8 mouse cellular contexts compared by ENCODE assay signal in the genomic region with DNA sequence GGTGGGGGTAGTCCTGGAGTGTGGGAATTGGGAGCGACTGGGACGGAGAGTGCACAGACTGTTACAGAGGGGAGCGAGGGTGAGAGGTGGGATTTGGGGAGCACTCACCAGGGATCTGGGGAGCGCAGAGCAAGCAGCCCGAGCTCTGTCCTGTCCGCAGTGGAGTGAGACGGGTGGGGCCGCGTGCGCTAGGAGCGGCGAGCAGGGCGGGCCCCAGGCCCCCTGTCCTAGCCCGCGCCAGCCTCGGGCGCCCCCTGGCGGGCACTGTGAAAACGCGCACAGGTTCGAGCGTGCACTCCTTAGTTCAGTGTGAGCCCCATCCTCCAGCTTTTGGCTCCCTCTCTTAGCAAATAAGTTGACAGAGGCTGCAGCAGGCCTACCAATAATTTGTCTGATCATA. TPM values are rescaled to one million over a fixed set of nuclear protein-coding genes. Genes with fewer than 3 reads are reported as not detected.
DNase-seq lines count a peak whose midpoint lies in the region; ATAC-seq and TF ChIP-seq lines count a peak whose summit lies in the region.

TSS of gene Ehd2 (minus strand) at position 256 of the 400 bp plus-strand sequence.

- TF ChIP-seq EP300 in CH12.LX (IDR thresholded peaks at IDR 0.05; ENCODE audit: low read length) = no peak

- peak; percentile 69 for ATAC-seq in embryonic facial prominence, embryonic 12.5 days (ENCODE audit: insufficient number of reproducible peaks, insufficient read depth, low FRiP score, low TSS enrichment)
- peak; percentile 88 for ATAC-seq in kidney, embryonic 14.5 days (ENCODE audit: low FRiP score, low TSS enrichment)
- ATAC-seq in lung, embryonic 14.5 days (ENCODE audit: insufficient read depth) = peak; percentile 87
- ATAC-seq in neutrophil, adult 5-6 weeks (ENCODE audit: extremely low read depth, insufficient number of reproducible peaks, low FRiP score, poor library complexity, severe bottlenecking) = 0 out of 2 replicates have a peak, but pooled peaks have one; percentile 16

- peak; percentile 82 for TF ChIP-seq RAD21 in CH12.LX (IDR thresholded peaks at IDR 0.05; ENCODE audit: low read depth, low read length)

- H3K9me3 ChIP-seq in CH12.LX (replicated peaks; ENCODE audit: low read length) = no peaks in the 10 kb centered on the region
- no peaks in the 10 kb centered on the region for H3K9me3 ChIP-seq in embryonic facial prominence, embryonic 12.5 days
- peaks cover 3% of the 10 kb centered on the region; the same call in 1 of the 2 replicates for H3K9me3 ChIP-seq in kidney, embryonic 14.5 days (ENCODE audit: control insufficient read depth, low read length)
- no peaks in the 10 kb centered on the region for H3K9me3 ChIP-seq in lung, embryonic 14.5 days (ENCODE audit: low read depth, low read length)

- H3K79me2 ChIP-seq in CH12.LX (replicated peaks; ENCODE audit: control insufficient read depth, extremely low read depth, insufficient read depth, poor library complexity, severe bottlenecking) = no peaks in the 10 kb centered on the region

- peak; percentile 58 for TF ChIP-seq POLR2A in CH12.LX (IDR thresholded peaks at IDR 0.05; ENCODE audit: low read depth, low read length)

- H3K4me1 ChIP-seq in CH12.LX (ENCODE audit: control insufficient read depth in 1 of 2, insufficient read depth in 2 of 2) = peaks cover 2 to 31% of the 10 kb centered on the region in 2 experiments; a peak in 3 of 4 replicates
- peaks cover 15% of the 10 kb centered on the region for H3K4me1 ChIP-seq in embryonic facial prominence, embryonic 12.5 days
- H3K4me1 ChIP-seq in kidney, embryonic 14.5 days (ENCODE audit: control insufficient read depth, insufficient read depth, low read length) = peaks cover 11% of the 10 kb centered on the region; the same call in 1 of the 2 replicates
- peaks cover 18% of the 10 kb centered on the region for H3K4me1 ChIP-seq in lung, embryonic 14.5 days (ENCODE audit: insufficient read depth)

- dilution Hi-C loops in CH12.LX (cut with MboI; ENCODE audit: extremely low pct_ligation_motif_present, extremely low pct_unique_long_range_greater_than_20kb, low sequenced_read_pairs) = loop anchor here (25.0 kb wide), 1 partner anchor 195 kb away; no protein-coding TSS in a partner anchor

- no peak within 1 kb of the TSS for H3K27ac ChIP-seq in CH12.LX (ENCODE audit: insufficient read depth, low read depth)
- no peak within 1 kb of the TSS for H3K27ac ChIP-seq in embryonic facial prominence, embryonic 12.5 days
- no peak within 1 kb of the TSS for H3K27ac ChIP-seq in kidney, embryonic 14.5 days (ENCODE audit: low read depth, low read length)
- H3K27ac ChIP-seq in lung, embryonic 14.5 days (ENCODE audit: low read depth) = peak within 1 kb of the TSS; percentile 58

- in situ Hi-C loops in CH12.LX (cut with MboI; ENCODE audit: low pct_ligation_motif_present, low pct_unique_long_range_greater_than_20kb, low sequenced_read_pairs) = no loop called here

- H3K9ac ChIP-seq in CH12.LX (ENCODE audit: insufficient read depth, low read depth) = peak within 1 kb of the TSS; percentile 72
- H3K9ac ChIP-seq in embryonic facial prominence, embryonic 12.5 days = peak within 1 kb of the TSS; percentile 52
- H3K9ac ChIP-seq in kidney, embryonic 14.5 days (ENCODE audit: low read depth, low read length) = peak within 1 kb of the TSS; percentile 56
- peak within 1 kb of the TSS; percentile 69 for H3K9ac ChIP-seq in lung, embryonic 14.5 days

- under 1% methylated on average over 22 of the region's 22 CpGs for WGBS in embryonic facial prominence, embryonic 12.5 days
- 1% methylated on average over 18 of the region's 22 CpGs for WGBS in kidney, embryonic 14.5 days
- WGBS in lung, embryonic 14.5 days = under 1% methylated on average over 22 of the region's 22 CpGs

- TF ChIP-seq CTCF in CH12.LX (conservative IDR thresholded peaks at IDR 0.05 in 1 of 2, IDR thresholded peaks at IDR 0.05 in 1 of 2; ENCODE audit: low read depth in 2 of 2, low read length in 2 of 2) = peak; percentile 37 to 95
- peak; percentile 80 for TF ChIP-seq CTCF in lung, embryonic 14.5 days (IDR thresholded peaks at IDR 0.05; ENCODE audit: low read depth)

- peak within 1 kb of the TSS; percentile 83 for H3K4me2 ChIP-seq in CH12.LX (ENCODE audit: insufficient read depth, low read depth, poor library complexity, severe bottlenecking)
- peak within 1 kb of the TSS; percentile 53 for H3K4me2 ChIP-seq in embryonic facial prominence, embryonic 12.5 days (replicated peaks)
- H3K4me2 ChIP-seq in kidney, embryonic 14.5 days (replicated peaks; ENCODE audit: low read depth, low read length) = peak within 1 kb of the TSS; percentile 56
- peak within 1 kb of the TSS; percentile 57 for H3K4me2 ChIP-seq in lung, embryonic 14.5 days

- no peaks in the 10 kb centered on the region for H3K27me3 ChIP-seq in CH12.LX (replicated peaks)
- no peaks in the 10 kb centered on the region for H3K27me3 ChIP-seq in embryonic facial prominence, embryonic 12.5 days
- H3K27me3 ChIP-seq in kidney, embryonic 14.5 days (ENCODE audit: control insufficient read depth, insufficient read depth, low read length) = no peaks in the 10 kb centered on the region
- no peaks in the 10 kb centered on the region for H3K27me3 ChIP-seq in lung, embryonic 14.5 days (ENCODE audit: insufficient read depth, low read length)

- peaks cover 15 to 23% of the 10 kb centered on the region in 2 experiments for H3K36me3 ChIP-seq in CH12.LX (replicated peaks in 1 of 2; ENCODE audit: control insufficient read depth in 1 of 2, insufficient read depth in 1 of 2, low read length in 1 of 2)
- peaks cover 21% of the 10 kb centered on the region for H3K36me3 ChIP-seq in embryonic facial prominence, embryonic 12.5 days
- peaks cover 11% of the 10 kb centered on the region for H3K36me3 ChIP-seq in kidney, embryonic 14.5 days (ENCODE audit: control insufficient read depth, insufficient read depth, low read length)
- peaks cover 26% of the 10 kb centered on the region for H3K36me3 ChIP-seq in lung, embryonic 14.5 days (ENCODE audit: insufficient read depth)

- H3K4me3 ChIP-seq in CH12.LX (replicated peaks in 1 of 3; ENCODE audit: low read depth in 2 of 3, low read length in 2 of 3, poor library complexity in 1 of 3) = peak within 1 kb of the TSS; percentile 35 to 64 (median 46)
- H3K4me3 ChIP-seq in embryonic facial prominence, embryonic 12.5 days = peak within 1 kb of the TSS; percentile 39
- peak within 1 kb of the TSS; percentile 44 for H3K4me3 ChIP-seq in kidney, embryonic 14.5 days (ENCODE audit: low read length)
- H3K4me3 ChIP-seq in lung, embryonic 14.5 days (ENCODE audit: low read depth, low read length) = peak within 1 kb of the TSS; percentile 52

- DNase-seq in CH12.LX (ENCODE audit: extremely low read depth) = peak; percentile 62
- DNase-seq in adrenal gland, postnatal 25 days = peak; percentile 85
- peak; percentile 83 to 87 for DNase-seq in heart, adult 9 months (ENCODE audit: low spot score in 2 of 2)
- peak; percentile 93 for DNase-seq in lung, embryonic 14.5 days
- DNase-seq in thymus, postnatal 14 days = peak; percentile 69

TF ChIP-seq in CH12.LX, 34 proteins besides CTCF, POLR2A, EP300 and RAD21 (continues in another document):
- TF ChIP-seq JUND (conservative IDR thresholded peaks at IDR 0.05; ENCODE audit: low read depth, low read length) (no peak), HCFC1 (IDR thresholded peaks at IDR 0.05; ENCODE audit: low read depth, low read length) (no peak), IRF4 (IDR thresholded peaks at IDR 0.05; ENCODE audit: low read depth, low read length) (peak; percentile 57; the same call in 1 of the 2 replicates), JUN (IDR thresholded peaks at IDR 0.05; ENCODE audit: insufficient read depth, low read depth, low read length) (no peak), MEF2A (IDR thresholded peaks at IDR 0.05; ENCODE audit: borderline replicate concordance, low read depth, low read length) (no peak), TCF12 (IDR thresholded peaks at IDR 0.05; ENCODE audit: low read depth, low read length) (peak; percentile 38; the same call in 1 of the 2 replicates), CHD2 (IDR thresholded peaks at IDR 0.05; ENCODE audit: low read length) (no peak), PAX5 (IDR thresholded peaks at IDR 0.05; ENCODE audit: low read length) (no peak), POLR2AphosphoS2 (IDR thresholded peaks at IDR 0.05; ENCODE audit: low read depth, low read length) (no peak), MAZ (IDR thresholded peaks at IDR 0.05; ENCODE audit: low read depth, low read length) (peak; percentile 94), GABPA (IDR thresholded peaks at IDR 0.05; ENCODE audit: insufficient replicate concordance, low read depth, low read length) (no peak), CHD1 (IDR thresholded peaks at IDR 0.05; ENCODE audit: low read depth, low read length) (no peak), ZMIZ1 (IDR thresholded peaks at IDR 0.05; ENCODE audit: low read depth, low read length) (no peak), MYC (IDR thresholded peaks at IDR 0.05; ENCODE audit: low read depth, low read length) (peak; percentile 79; the same call in 1 of the 2 replicates), SIN3A (IDR thresholded peaks at IDR 0.05; ENCODE audit: low read length) (peak; percentile 57; the same call in 1 of the 2 replicates), UBTF (IDR thresholded peaks at IDR 0.05; ENCODE audit: low read depth, low read length) (no peak), MAFK (IDR thresholded peaks at IDR 0.05; ENCODE audit: insufficient replicate concordance, low read length) (no peak), E2F4 (IDR thresholded peaks at IDR 0.05; ENCODE audit: insufficient replicate concordance, low read depth, low read length) (0 out of 2 replicates have a peak, but pooled peaks have one; percentile 34), NELFE (IDR thresholded peaks at IDR 0.05; ENCODE audit: low read depth, low read length) (peak; percentile 46), MAX (IDR thresholded peaks at IDR 0.05; ENCODE audit: low read length) (peak; percentile 76), ZNF384 (IDR thresholded peaks at IDR 0.05; ENCODE audit: low read depth, low read length) (no peak), ETS1 (conservative IDR thresholded peaks at IDR 0.05; ENCODE audit: low read depth, low read length) (no peak), SMC3 (IDR thresholded peaks at IDR 0.05; ENCODE audit: low read depth, low read length) (peak; percentile 88), ELF1 (IDR thresholded peaks at IDR 0.05; ENCODE audit: low read depth, low read length) (no peak)

RNA-seq across cellular contexts. Expression of gene Ehd2, which starts in this region (rescaled TPM):
- total RNA-seq in CH12.LX (2012; rRNA removed) = 4.7 and 7.0 TPM in 2 replicates
- total RNA-seq in CH12.LX (2014; rRNA removed) = 1.1 and 1.2 TPM in 2 replicates
- 4.4 and 5.2 TPM in 2 replicates for polyA plus RNA-seq in CH12.LX (2012; ENCODE audit: insufficient read length, low read depth)
- 38.3 and 41.0 TPM in 2 replicates for total RNA-seq in adrenal gland, postnatal 25 days (2021)
- polyA plus RNA-seq in embryonic facial prominence, embryonic 12.5 days (2016; fragmentation: Nextera tagmentation; extraction: Ambion mirVana) = 17.0 and 20.4 TPM in 2 replicates
- 17.7 and 22.3 TPM in 2 replicates for polyA plus RNA-seq in kidney, embryonic 14.5 days (2014; fragmentation: Nextera tagmentation; extraction: Ambion mirVana)
- 61.2 and 67.5 TPM in 2 replicates for polyA plus RNA-seq in lung, embryonic 14.5 days (2014; fragmentation: Nextera tagmentation; extraction: Ambion mirVana)
- 2.1 and 3.1 TPM in 2 replicates for total RNA-seq in neutrophil, adult 5-6 weeks (2017)

Comparison
In these comparisons a context has a peak if more than half of its experiments do, and no peak if none do; other contexts are left out.
1. ATAC-seq: peak in every context shown above with its lines; median percentile 88 in kidney, embryonic 14.5 days; 87 in lung, embryonic 14.5 days; 69 in embryonic facial prominence, embryonic 12.5 days; 16 in neutrophil, adult 5-6 weeks.